Comparison of ENCODE assay signal across 7 mouse cellular contexts in the genomic region with DNA sequence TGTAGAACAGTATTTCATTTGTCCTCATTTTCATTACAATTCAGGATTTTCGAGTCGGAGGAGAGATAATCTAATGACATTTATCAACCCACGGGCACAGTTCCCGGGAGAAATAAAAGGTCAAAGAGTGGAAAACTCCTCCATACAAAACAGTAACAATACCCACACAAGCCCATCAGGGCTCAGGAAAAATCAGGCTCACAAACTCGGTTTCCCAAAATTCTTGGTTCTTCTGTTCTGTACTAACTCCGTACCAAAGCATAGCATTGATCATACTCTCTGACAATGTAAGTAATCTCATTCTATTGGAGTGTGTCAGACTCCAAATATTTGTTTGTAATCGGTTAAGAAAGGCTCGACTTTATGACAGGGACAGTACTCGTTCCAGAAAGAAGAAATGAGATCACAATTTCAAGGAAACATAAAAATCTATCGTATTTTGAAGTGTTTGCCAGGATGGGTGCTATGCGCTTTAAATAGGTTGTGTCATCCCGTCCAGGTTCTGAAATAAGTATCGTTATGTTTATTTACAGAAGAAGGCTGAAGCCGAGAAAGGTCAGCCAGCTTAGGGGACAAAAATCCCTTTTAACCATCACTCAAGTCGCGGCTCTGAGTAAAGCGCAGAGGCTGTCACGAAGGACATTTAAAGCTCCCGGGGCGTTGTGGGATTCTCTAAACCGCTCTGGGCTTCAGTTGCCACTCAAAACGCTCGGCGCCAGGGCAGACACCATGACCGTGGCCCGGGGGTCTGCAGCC. TPM values are rescaled to one million over a fixed set of nuclear protein-coding genes. Genes with fewer than 3 reads are reported as not detected.
A peak's percentile ranks its signal among the peaks of the same experiment; 100 is the strongest.
DNase-seq lines count a peak whose midpoint lies in the region; ATAC-seq and TF ChIP-seq lines count a peak whose summit lies in the region.

No protein-coding gene starts in this region.

- H3K9ac ChIP-seq in embryonic facial prominence, embryonic 14.5 days (ENCODE audit: low read depth, low read length) = peak overlapping the region; percentile 85
- peak overlapping the region; percentile 79 for H3K9ac ChIP-seq in neural tube, embryonic 12.5 days

- peak overlapping the region; percentile 75 for H3K4me2 ChIP-seq in embryonic facial prominence, embryonic 14.5 days (ENCODE audit: low read depth, low read length)
- peak overlapping the region; percentile 80 for H3K4me2 ChIP-seq in neural tube, embryonic 12.5 days (replicated peaks)

- peak overlapping the region; percentile 92 for H3K4me3 ChIP-seq in lung, adult 2 months (replicated peaks; ENCODE audit: extremely low read depth, low read depth, low read length)
- H3K4me3 ChIP-seq in embryonic facial prominence, embryonic 14.5 days (ENCODE audit: low read depth, low read length) = peak overlapping the region; percentile 70
- H3K4me3 ChIP-seq in neural tube, embryonic 12.5 days = peak overlapping the region; percentile 81

- H3K27me3 ChIP-seq in embryonic facial prominence, embryonic 14.5 days (replicated peaks; ENCODE audit: control insufficient read depth, insufficient read depth, low read length) = no peaks in the 10 kb centered on the region
- no peaks in the 10 kb centered on the region for H3K27me3 ChIP-seq in neural tube, embryonic 12.5 days (replicated peaks)

- no peak for DNase-seq in lung, adult 2 months
- DNase-seq in lung, postnatal 36 days = no peak
- no peak for DNase-seq in embryonic facial prominence, embryonic 14.5 days (ENCODE audit: low spot score)
- peak; percentile 20 for DNase-seq in induced T-regulatory cell, adult 2 months (ENCODE audit: low read depth)
- no peak for DNase-seq in cerebellum, postnatal 4 days (ENCODE audit: low spot score in 2 of 2)
- DNase-seq in ovary, adult 18-20 months (ENCODE audit: low spot score) = no peak

- H3K4me1 ChIP-seq in lung, adult 2 months (ENCODE audit: control insufficient read depth, insufficient read depth, low read length) = no peaks in the 10 kb centered on the region
- H3K4me1 ChIP-seq in embryonic facial prominence, embryonic 14.5 days (ENCODE audit: control insufficient read depth, insufficient read depth, low read length) = peaks cover 12% of the 10 kb centered on the region
- H3K4me1 ChIP-seq in neural tube, embryonic 12.5 days = peaks cover 15% of the 10 kb centered on the region

- TF ChIP-seq POLR2A in lung, adult 2 months (IDR thresholded peaks at IDR 0.05; ENCODE audit: borderline replicate concordance, extremely low read depth, low read depth, low read length) = no peak

- 2% methylated on average over 26 of the region's 26 CpGs for WGBS in lung, adult 2 months
- WGBS in embryonic facial prominence, embryonic 14.5 days = 5% methylated on average over 26 of the region's 26 CpGs
- 6% methylated on average over 26 of the region's 26 CpGs for WGBS in neural tube, embryonic 12.5 days

- ATAC-seq in embryonic facial prominence, embryonic 14.5 days (ENCODE audit: low read depth) = no peak
- no peak for ATAC-seq in neural tube, embryonic 12.5 days (ENCODE audit: low FRiP score, low read depth)

- TF ChIP-seq CTCF in lung, adult 2 months (IDR thresholded peaks at IDR 0.05; ENCODE audit: insufficient read depth, low read length) = no peak

- H3K9me3 ChIP-seq in embryonic facial prominence, embryonic 14.5 days (ENCODE audit: control insufficient read depth, low read length) = no peaks in the 10 kb centered on the region
- peaks cover 7% of the 10 kb centered on the region; the same call in 1 of the 2 replicates for H3K9me3 ChIP-seq in neural tube, embryonic 12.5 days

- no peaks in the 10 kb centered on the region for H3K36me3 ChIP-seq in embryonic facial prominence, embryonic 14.5 days (ENCODE audit: control insufficient read depth, insufficient read depth, low read length)
- H3K36me3 ChIP-seq in neural tube, embryonic 12.5 days = no peaks in the 10 kb centered on the region

- H3K27ac ChIP-seq in embryonic facial prominence, embryonic 14.5 days (replicated peaks; ENCODE audit: low read depth, low read length) = no peak overlapping the region; the same call in 1 of the 2 replicates
- H3K27ac ChIP-seq in neural tube, embryonic 12.5 days = no peak overlapping the region

RNA-seq across cellular contexts. Expression of a gene that starts 0.7 kb away (rescaled TPM):
- 1.3 and 2.2 TPM in 2 replicates for polyA plus RNA-seq in lung, adult 2 months (2012; rRNA removed)
- 17.5 and 21.2 TPM in 2 replicates for polyA plus RNA-seq in embryonic facial prominence, embryonic 14.5 days (2014; fragmentation: Nextera tagmentation; extraction: Ambion mirVana)
- polyA plus RNA-seq in neural tube, embryonic 12.5 days (2016; fragmentation: Nextera tagmentation; extraction: Ambion mirVana) = 21.2 and 22.0 TPM in 2 replicates

RNA-seq across cellular contexts. Expression of a gene that starts 28.6 kb away (rescaled TPM):
- polyA plus RNA-seq in lung, adult 2 months (2012; rRNA removed) = 3.6 and 4.7 TPM in 2 replicates
- 4.5 and 6.4 TPM in 2 replicates for polyA plus RNA-seq in embryonic facial prominence, embryonic 14.5 days (2014; fragmentation: Nextera tagmentation; extraction: Ambion mirVana)
- polyA plus RNA-seq in neural tube, embryonic 12.5 days (2016; fragmentation: Nextera tagmentation; extraction: Ambion mirVana) = 15.2 and 19.1 TPM in 2 replicates

RNA-seq across cellular contexts. Expression of a gene that starts 46.8 kb away (rescaled TPM):
- polyA plus RNA-seq in lung, adult 2 months (2012; rRNA removed) = 3.3 and 4.3 TPM in 2 replicates
- polyA plus RNA-seq in embryonic facial prominence, embryonic 14.5 days (2014; fragmentation: Nextera tagmentation; extraction: Ambion mirVana) = 2.8 and 3.2 TPM in 2 replicates
- polyA plus RNA-seq in neural tube, embryonic 12.5 days (2016; fragmentation: Nextera tagmentation; extraction: Ambion mirVana) = 19.3 and 19.7 TPM in 2 replicates

RNA-seq across cellular contexts. Expression of a gene that starts 57.7 kb away (rescaled TPM):
- polyA plus RNA-seq in lung, adult 2 months (2012; rRNA removed) = 0.03 and 0.13 TPM in 2 replicates
- 1.3 and 1.7 TPM in 2 replicates for polyA plus RNA-seq in embryonic facial prominence, embryonic 14.5 days (2014; fragmentation: Nextera tagmentation; extraction: Ambion mirVana)
- 24.0 and 26.2 TPM in 2 replicates for polyA plus RNA-seq in neural tube, embryonic 12.5 days (2016; fragmentation: Nextera tagmentation; extraction: Ambion mirVana)
